Comparison of ENCODE assay signal across 17 mouse cellular contexts in genomic region chr15:32259362-32260096, GRCm38 (mm10). TPM values are rescaled to one million over a fixed set of nuclear protein-coding genes. Genes with fewer than 3 reads are reported as not detected.
"Had no signal": no experiment of that assay in that cellular context is flagged by ENCODE, and none has a peak within 500 bp of the region (broad histone marks: within the 10 kb centered on the region; RNA-seq: fewer than 3 reads in every experiment).

No protein-coding gene starts in this region.

- H3K9ac ChIP-seq: kidney, embryonic 15.5 days; limb, embryonic 12.5 days; liver, embryonic 13.5 days; liver, postnatal 0 days; lung, embryonic 15.5 days; neural tube, embryonic 13.5 days had no signal

- H3K4me2 ChIP-seq: kidney, embryonic 15.5 days; limb, embryonic 12.5 days; liver, embryonic 13.5 days; lung, embryonic 15.5 days; neural tube, embryonic 13.5 days had no signal

- H3K27me3 ChIP-seq: kidney, embryonic 15.5 days; limb, embryonic 12.5 days; liver, embryonic 13.5 days; lung, embryonic 15.5 days; neural tube, embryonic 13.5 days had no signal

- H3K27ac ChIP-seq: kidney, embryonic 15.5 days; limb, embryonic 12.5 days; liver, embryonic 13.5 days; lung, embryonic 15.5 days; macrophage; neural tube, embryonic 13.5 days had no signal

- H3K4me1 ChIP-seq: liver, embryonic 13.5 days had no signal

- DNase-seq: kidney, adult 2 months; kidney, postnatal 25 days; layer of hippocampus, adult 9-11 months; layer of hippocampus, postnatal 36 days; liver; liver, embryonic 13.5 days; liver, postnatal 0 days; lung, postnatal 14 days; right cerebral cortex, adult 18-20 months; right cerebral cortex, postnatal 25 days had no signal

- H3K36me3 ChIP-seq: kidney, embryonic 15.5 days; liver, embryonic 13.5 days; lung, embryonic 15.5 days; neural tube, embryonic 13.5 days had no signal

- H3K9me3 ChIP-seq: kidney, embryonic 15.5 days; limb, embryonic 12.5 days; liver, embryonic 13.5 days; lung, embryonic 15.5 days; neural tube, embryonic 13.5 days had no signal

- H3K4me3 ChIP-seq: kidney, embryonic 15.5 days; limb, embryonic 12.5 days; liver, embryonic 13.5 days; lung, embryonic 15.5 days; neural tube, embryonic 13.5 days had no signal

- ATAC-seq: intestine, embryonic 16.5 days; liver, postnatal 0 days had no signal

RNA-seq across cellular contexts. Expression of gene Sema5a, which starts 14.9 kb away (rescaled TPM):
- total RNA-seq: megakaryocyte-erythroid progenitor cell, adult 5-6 weeks had no signal
- polyA plus RNA-seq: macrophage had no signal
